Mouse (Mus musculus) spleen, adult 18-20 months (tissue): ENCODE data around the gene Enpp6.
A peak's percentile ranks its signal among the peaks of the same experiment; 100 is the strongest.

Experiments used
- DNase-seq, 2 experiments: peaks; one replicate each; pipeline ENCODE4 v3.0.0; 2022; ENCODE audit warnings: mixed read lengths in 2 of 2

Gene Enpp6

DNA sequence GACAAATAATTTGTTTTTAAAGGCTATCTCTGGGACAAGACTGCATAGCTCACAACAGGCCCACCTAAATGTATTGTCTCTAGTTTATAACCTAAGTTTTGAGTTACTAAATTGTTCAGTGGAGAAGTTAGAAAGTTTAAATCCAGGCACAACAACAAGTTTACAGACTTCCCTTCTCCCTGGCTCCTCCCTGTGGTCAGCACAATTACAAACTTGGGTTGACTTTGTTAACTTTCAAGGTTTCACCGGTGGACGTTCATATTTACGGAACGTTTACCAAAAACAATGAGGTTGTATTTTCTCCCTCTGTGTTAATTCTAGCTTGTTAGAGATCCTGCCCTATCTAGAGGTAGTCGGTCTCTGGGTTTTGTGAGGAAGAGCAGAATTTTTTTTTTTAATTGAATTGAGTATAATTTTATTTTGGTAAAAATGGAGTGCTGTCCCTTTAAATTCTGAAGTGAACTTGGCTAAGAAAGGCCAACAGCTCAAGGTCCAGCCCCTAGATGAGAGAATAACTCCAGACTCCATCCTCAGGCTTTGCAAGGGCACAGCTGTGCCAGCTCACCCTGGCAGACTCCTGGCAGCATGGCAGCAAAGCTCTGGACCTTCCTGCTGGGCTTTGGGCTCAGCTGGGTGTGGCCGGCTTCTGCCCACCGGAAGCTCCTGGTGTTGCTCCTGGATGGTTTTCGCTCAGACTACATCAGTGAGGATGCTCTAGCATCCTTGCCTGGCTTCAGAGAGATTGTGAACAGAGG, at the start of gene Enpp6:
Gene Enpp6, plus strand, starts transcription at position 502 of the 755 bp plus-strand sequence.
- no peak for DNase-seq

- DNase-seq, result no peak
Observed at GRCm38 (mm10) chr8:46938218-46938617, 48.5 kb upstream of the Enpp6 start.

- peak; percentile 54 to 60 for DNase-seq
Observed at GRCm38 (mm10) chr8:46941295-46941694, 45.4 kb upstream of the Enpp6 start.

GRCm38 (mm10) chr8:46941731-46942650, 44.7 kb upstream of the Enpp6 start:
- no peak for DNase-seq

DNA sequence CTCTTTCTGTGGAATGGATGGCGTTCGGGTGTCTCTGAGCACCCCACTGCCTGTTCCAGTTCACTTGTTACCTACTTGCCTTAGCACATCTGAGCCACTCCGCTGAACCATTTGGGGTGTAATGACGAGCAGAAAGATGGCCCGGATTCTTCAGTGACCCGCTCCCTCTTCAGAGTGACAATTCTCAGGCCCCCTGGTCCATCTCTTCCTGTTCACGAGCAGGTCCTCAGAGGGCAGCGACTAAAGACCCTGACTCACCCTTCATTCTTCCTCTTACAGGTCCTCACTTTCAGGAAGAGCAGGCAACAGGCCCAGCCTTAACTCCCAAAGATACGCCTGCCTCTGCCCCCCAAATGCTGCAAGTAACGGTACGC, 44.0 kb upstream of the Enpp6 start:
- DNase-seq, result no peak

DNA sequence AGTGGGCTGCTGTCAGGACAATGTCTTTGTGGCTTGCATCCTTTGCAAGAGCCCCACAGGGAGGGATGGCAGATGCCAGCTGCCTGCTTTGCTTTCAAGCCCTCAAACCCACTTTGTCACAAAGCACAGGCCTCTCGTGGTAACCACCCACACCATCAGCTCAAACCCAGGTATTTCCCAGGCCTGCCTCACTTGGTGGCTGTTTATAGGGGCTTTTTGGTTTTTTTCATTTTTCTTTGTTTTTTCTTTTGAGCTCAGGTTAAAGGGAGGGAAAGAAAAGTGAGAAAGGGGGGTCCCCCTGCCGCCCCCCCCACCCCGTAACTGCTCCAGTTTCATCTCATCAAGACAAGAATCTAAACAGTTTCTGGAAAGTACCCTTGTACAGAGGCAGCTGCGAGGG, 43.4 kb upstream of the Enpp6 start:
- DNase-seq, result no peak

GRCm38 (mm10) chr8:46946181-46946580, 40.5 kb upstream of the Enpp6 start:
- peak; percentile 55 to 79 for DNase-seq

GRCm38 (mm10) chr8:46948091-46948757, 38.5 kb upstream of the Enpp6 start:
- DNase-seq, result no peak

- DNase-seq, result peak; percentile 38 to 80
Observed at GRCm38 (mm10) chr8:46953472-46953871, 33.2 kb upstream of the Enpp6 start.

- no peak for DNase-seq
Observed at GRCm38 (mm10) chr8:46962630-46963427, 23.9 kb upstream of the Enpp6 start.

- no peak for DNase-seq
Observed at GRCm38 (mm10) chr8:46963619-46964145, 23.0 kb upstream of the Enpp6 start.

GRCm38 (mm10) chr8:46965812-46966211, 20.9 kb upstream of the Enpp6 start:
- DNase-seq, result no peak

- no peak for DNase-seq
Observed at GRCm38 (mm10) chr8:46968721-46969120, 18.0 kb upstream of the Enpp6 start.

- DNase-seq, result no peak
Observed at GRCm38 (mm10) chr8:46969386-46969785, 17.3 kb upstream of the Enpp6 start.

DNA sequence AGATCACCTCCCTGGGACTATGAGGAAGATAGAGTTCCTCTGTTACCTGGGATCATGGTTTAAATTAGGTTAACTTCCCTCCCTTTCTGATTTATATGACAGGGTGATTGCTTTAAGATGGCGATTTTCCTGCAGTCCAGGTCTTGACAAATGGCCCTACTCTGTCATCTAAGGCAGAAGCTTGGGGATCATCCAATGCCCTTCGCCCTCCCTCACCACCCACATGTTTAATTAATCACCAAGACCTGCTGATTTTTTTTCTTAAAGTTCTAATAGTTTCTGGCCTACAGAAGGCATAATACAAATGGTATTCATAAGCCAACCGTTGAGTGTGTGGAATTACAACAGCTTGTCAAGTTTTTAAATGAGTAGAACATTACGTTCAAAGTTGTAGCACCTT, 9.3 kb upstream of the Enpp6 start:
- no peak for DNase-seq

- no peak for DNase-seq
Observed at GRCm38 (mm10) chr8:46982166-46982565, 4.5 kb upstream of the Enpp6 start.

GRCm38 (mm10) chr8:46982770-46983169, 3.9 kb upstream of the Enpp6 start:
- DNase-seq, result no peak

DNA sequence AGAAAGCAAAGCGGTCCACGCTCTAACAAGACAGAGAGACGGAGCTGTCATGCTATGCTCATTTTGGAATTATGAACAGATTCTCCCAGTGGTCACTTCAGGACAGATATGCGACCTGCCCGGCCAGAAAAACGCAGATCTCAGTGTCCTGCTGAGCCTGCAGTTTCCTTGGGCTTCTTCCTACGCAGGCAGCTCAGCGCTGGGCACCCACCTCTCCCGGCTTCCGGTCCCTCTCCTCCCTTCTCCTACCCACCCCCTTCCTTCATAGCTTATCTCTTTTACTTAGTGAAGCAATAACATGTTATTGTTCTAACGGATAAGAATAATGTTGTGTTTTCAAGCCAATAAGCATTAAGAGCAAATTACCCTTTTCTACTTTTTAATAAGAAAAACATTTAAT, 2.0 kb upstream of the Enpp6 start:
- no peak for DNase-seq

DNA sequence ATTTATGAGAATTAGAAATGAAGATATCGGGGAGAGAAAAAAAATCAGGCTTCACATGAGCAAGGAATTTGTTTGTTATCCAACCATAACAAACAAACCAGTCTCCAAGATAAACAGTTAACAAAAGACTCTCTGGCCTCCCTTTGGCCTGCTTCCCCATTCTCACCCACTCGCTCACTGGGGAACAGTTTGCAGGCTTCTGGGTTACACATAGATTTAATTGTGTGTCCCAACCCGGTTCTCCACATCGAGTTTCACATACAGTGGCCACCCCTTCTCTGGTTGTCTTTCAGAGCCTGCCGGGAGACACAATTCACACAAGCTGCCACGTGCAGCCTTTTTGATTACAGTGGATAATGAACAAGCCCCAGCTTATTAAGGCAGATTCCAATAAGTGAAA, 1.7 kb downstream of the Enpp6 start:
- no peak for DNase-seq

DNA sequence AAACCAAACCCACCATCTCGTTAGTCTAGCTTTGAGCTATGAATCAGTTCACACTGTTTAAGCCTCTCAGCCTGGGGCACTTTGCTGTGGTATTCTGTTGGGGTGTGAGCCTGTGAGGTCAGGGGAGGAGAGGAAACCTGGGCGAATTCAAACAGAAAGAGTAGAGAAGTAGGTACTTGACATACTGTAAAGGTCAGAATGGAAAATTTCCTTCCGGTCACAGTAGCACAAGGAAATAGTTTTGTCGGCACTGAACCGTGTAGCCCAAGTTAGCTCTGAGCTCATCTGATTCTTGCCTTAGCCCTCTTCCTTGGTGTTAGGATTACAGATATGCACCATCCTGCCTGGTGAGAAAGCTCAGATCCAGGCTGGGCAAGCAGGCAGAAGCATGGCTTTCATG, 4.4 kb downstream of the Enpp6 start:
- DNase-seq, result no peak

DNA sequence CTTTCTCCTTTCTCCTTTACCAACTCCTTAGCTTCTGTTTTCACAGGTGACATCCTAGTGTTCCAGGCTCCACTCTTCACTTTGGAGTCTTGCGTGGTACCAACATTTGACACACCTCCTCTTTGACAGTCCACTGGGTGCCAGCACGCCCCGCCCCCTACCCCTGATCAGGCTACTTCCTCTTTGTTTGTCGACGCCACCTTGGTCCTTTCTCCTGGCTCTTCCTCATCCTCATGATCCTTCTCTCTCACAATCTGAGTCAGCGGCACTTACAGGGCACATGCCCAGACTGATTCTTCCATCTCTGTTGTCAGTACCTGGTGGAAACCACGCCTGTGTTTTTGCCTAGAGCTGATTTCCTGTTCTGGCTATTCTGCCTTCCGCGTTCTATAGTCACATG, 5.9 kb downstream of the Enpp6 start:
- peak; percentile 16 to 40 for DNase-seq

DNA sequence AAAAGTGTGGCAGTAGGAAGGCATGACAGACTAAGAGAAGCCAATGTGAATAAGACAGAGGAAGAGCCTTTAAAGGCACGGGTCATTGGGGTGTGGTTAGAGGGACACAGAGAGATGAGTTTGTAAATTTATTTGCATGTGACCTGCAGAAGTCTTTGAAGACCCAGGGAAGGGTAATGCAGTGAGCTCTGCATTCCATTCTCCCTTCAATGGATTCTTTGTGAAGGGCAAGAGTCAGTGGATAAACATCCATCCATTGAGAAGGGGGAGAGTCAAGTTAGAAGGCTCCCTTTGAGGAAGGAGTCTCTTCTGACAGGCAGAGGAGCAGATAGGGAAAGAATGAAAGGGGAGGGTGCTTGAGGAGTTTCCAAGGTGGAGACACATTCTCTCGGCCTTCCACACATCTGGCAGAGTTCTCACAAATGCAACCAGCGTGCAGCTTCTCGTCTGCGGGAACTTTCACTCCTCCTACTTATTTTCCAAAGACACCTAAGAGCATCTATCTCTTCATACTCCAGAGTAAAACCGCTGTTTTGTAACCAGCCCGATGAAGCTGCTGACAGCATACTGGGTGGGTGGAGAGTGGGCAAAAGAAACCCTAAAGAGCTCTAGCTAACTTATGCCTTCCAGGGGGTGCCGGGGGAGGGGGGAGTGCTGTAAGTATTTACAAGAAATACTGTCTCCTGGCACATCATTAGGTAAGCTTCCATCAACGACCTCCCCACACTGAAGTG, 9.4 kb downstream of the Enpp6 start:
- DNase-seq, result no peak
